Mouse (Mus musculus): Measurements from ENCODE around the gene Gm9844. TPM values are rescaled to one million over a fixed set of nuclear protein-coding genes. Genes with fewer than 3 reads are reported as not detected.
"Not testable (repeated sequence)": the region's sequence is repeated elsewhere in the genome, so short reads cannot be mapped to it uniquely, and the experiment has no call there.

The Gm9844 gene
- polyA plus RNA-seq, 1 experiment, result 79.9 TPM

DNA sequence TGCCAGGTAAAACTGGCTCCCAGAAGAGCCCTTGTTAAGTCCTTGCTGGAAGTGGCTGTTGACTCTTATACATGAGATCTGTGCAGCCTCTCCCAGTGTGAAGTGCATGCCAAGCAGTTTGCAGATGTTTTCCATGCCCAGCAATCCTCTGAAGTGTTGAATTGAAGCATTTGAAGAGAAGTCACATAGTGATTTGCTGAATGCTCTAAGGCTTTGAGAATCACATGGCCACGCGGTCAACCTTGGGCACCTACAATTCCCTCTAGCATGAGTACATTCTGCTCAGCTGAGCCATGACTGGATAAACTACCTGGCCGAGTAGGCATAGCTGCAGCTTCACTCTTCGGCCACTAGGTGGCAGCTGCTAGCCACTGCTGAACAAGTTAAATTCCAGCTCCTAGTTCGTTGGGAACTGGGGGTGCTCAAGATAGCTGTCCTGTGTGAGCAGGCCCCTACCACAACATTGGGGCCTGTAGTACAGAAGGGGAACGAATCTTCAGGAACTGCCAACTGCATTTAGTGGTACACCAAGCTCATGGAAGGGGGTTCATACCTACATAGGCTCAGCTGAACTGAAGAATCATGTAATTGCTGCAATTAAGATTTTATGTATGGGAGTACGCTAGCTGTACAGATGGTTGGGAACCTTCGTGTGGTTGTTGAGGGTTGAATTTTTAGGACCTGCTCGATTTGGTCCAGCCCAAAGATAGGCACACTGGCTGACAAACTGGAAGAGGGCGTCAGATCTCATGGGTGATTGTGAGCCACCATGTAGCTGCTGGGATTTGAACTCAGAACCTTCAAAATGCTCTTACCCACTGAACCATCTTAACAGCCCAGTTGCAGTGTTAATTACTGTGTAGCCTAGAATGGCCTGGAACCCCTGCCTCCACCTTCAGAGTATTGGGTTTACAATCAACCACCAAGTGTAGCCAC lies 28.5 kb downstream of the Gm9844 start:
- Histone ChIP-seq H3ac (ENCODE audit: control insufficient read depth, insufficient read length) (no peak overlapping the region), H3K4me2 (ENCODE audit: low read depth) (no peak overlapping the region), H3K4me3 (no peak overlapping the region), H3K79me2 (ENCODE audit: control insufficient read depth, insufficient read depth) (peaks cover 24% of the 10 kb centered on the region), H3K27me3 (ENCODE audit: control insufficient read depth, insufficient read depth, insufficient read length) (no peaks in the 10 kb centered on the region), H3K36me3 (ENCODE audit: control insufficient read depth, insufficient read depth) (peaks cover 44% of the 10 kb centered on the region)
- TF ChIP-seq POLR2AphosphoS2 (IDR thresholded peaks at IDR 0.05; ENCODE audit: insufficient read length, low read depth), result peak; percentile 90
- TF ChIP-seq TCF3 (IDR thresholded peaks at IDR 0.05; ENCODE audit: insufficient read length, low read depth), result no peak
- TF ChIP-seq POLR2A (IDR thresholded peaks at IDR 0.05; ENCODE audit: insufficient read length, low read depth), result peak; percentile 42

DNA sequence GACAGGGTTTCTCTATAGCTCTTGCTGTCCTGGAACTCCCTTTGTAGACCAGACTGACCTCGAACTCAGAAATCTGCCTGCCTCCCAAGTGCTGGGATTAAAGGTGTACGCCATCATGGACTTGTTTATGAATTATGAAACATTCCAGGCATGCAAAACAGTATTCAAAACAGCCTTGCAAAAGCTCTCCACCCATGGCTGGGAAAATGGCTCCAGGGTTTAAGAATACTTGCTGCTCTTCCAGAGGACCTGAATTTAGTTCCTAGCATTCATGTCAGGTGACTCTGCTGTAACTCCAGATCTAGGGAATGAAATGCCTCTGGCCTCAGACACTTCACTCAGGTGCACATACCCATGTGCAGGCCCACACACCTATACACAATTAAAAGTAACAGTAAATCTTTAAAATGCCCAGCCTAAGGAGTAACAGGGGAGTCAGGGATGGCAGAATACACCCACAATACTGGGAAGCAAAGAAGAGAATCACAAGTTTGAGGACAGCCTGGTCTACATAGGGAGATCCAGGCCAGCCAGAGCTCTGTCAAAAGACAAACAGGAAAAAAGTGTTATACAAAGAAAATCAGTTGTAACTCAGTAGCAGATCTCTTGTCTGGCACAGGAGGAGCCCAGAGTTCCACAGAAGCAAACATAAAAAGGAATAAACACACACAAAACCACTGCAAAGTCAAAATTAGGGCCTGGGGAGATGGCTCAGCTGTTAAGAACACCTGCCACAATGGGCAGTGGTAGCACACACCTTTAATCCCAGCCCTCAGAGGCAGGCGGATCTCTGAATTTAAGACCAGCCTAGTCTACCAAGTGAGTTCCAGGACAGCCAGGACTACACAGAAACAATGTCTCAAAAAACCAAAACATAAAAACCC lies 29.5 kb downstream of the Gm9844 start:
- H3K27me3 ChIP-seq (ENCODE audit: control insufficient read depth, insufficient read depth, insufficient read length), result no peaks in the 10 kb centered on the region
- no peak overlapping the region for H3K4me3 ChIP-seq
- peaks cover 35% of the 10 kb centered on the region for H3K36me3 ChIP-seq (ENCODE audit: control insufficient read depth, insufficient read depth)
- TF ChIP-seq POLR2AphosphoS2 (IDR thresholded peaks at IDR 0.05; ENCODE audit: insufficient read length, low read depth) (peak; percentile 51), TCF3 (IDR thresholded peaks at IDR 0.05; ENCODE audit: insufficient read length, low read depth) (no peak), E2F4 (IDR thresholded peaks at IDR 0.05; ENCODE audit: insufficient read depth) (no peak)
- no peak overlapping the region for H3ac ChIP-seq (ENCODE audit: control insufficient read depth, insufficient read length)
- H3K4me2 ChIP-seq (ENCODE audit: low read depth), result no peak overlapping the region
- peaks cover 15% of the 10 kb centered on the region for H3K79me2 ChIP-seq (ENCODE audit: control insufficient read depth, insufficient read depth)

- H3ac ChIP-seq (ENCODE audit: control insufficient read depth, insufficient read length), result no peak overlapping the region
- no peak overlapping the region for H3K4me3 ChIP-seq
- no peaks in the 10 kb centered on the region for H3K27me3 ChIP-seq (ENCODE audit: control insufficient read depth, insufficient read depth, insufficient read length)
- peaks cover 29% of the 10 kb centered on the region for H3K36me3 ChIP-seq (ENCODE audit: control insufficient read depth, insufficient read depth)
- no peak for TF ChIP-seq MYOD1 (IDR thresholded peaks at IDR 0.05; ENCODE audit: control insufficient read depth in 1 of 3, insufficient read length in 2 of 3, low read depth in 2 of 3)
- TF ChIP-seq SRF (IDR thresholded peaks at IDR 0.05; ENCODE audit: control insufficient read depth, insufficient read length, low read depth), result no peak
- no peak for TF ChIP-seq POLR2A (IDR thresholded peaks at IDR 0.05; ENCODE audit: insufficient read length, low read depth)
- TF ChIP-seq TCF12 (IDR thresholded peaks at IDR 0.05; ENCODE audit: insufficient read depth, poor library complexity, severe bottlenecking), result no peak
- no peak for TF ChIP-seq USF1 (IDR thresholded peaks at IDR 0.05; ENCODE audit: low read depth)
- TF ChIP-seq REST (IDR thresholded peaks at IDR 0.05; ENCODE audit: insufficient read depth, insufficient read length), result no peak
- no peak for TF ChIP-seq TCF3 (IDR thresholded peaks at IDR 0.05; ENCODE audit: insufficient read length, low read depth)
- TF ChIP-seq MAX (IDR thresholded peaks at IDR 0.05; ENCODE audit: low read depth), result no peak
- no peak for TF ChIP-seq MYOG (IDR thresholded peaks at IDR 0.05; ENCODE audit: control insufficient read depth in 1 of 3, insufficient read depth in 1 of 3, insufficient read length in 2 of 3, low read depth in 2 of 3)
- TF ChIP-seq POLR2AphosphoS2 (IDR thresholded peaks at IDR 0.05; ENCODE audit: insufficient read length, low read depth), result no peak
- peaks cover 8% of the 10 kb centered on the region for H3K79me2 ChIP-seq (ENCODE audit: control insufficient read depth, insufficient read depth)
- no peak overlapping the region for H3K4me2 ChIP-seq (ENCODE audit: low read depth)
Measured at GRCm38 (mm10) chr7:24892125-24892583, 30.1 kb downstream of the Gm9844 start.

DNA sequence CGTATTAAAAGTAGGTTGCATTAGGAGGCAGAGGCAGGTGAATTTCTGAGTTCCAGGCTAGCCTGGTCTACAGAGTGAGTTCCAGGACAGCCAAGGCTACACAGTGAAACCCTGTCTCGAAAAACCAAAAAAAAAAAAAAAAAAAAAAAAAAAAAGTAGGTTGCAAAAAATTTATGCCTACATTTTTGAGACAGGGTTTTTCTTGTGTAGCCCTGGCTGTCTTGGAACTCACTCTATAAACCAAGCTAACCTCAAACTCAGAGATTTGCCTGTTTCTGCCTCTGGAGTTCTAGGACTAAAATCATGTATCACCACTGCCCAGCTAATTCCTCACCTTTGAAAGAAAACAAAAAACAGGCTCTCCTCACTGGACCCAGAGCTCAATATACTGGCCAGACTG lies 33.7 kb downstream of the Gm9844 start:
- not testable (repeated sequence) for H3K79me2 ChIP-seq (ENCODE audit: control insufficient read depth, insufficient read depth); H3K27me3 ChIP-seq (ENCODE audit: control insufficient read depth, insufficient read depth, insufficient read length); H3ac ChIP-seq (ENCODE audit: control insufficient read depth, insufficient read length); H3K4me2 ChIP-seq (ENCODE audit: low read depth); H3K4me3 ChIP-seq; H3K36me3 ChIP-seq (ENCODE audit: control insufficient read depth, insufficient read depth)

GRCm38 (mm10) chr7:24896269-24896668 lies 34.3 kb downstream of the Gm9844 start:
- Histone ChIP-seq H3K79me2 (ENCODE audit: control insufficient read depth, insufficient read depth) (no peaks in the 10 kb centered on the region), H3K27me3 (ENCODE audit: control insufficient read depth, insufficient read depth, insufficient read length) (no peaks in the 10 kb centered on the region), H3K4me2 (ENCODE audit: low read depth) (no peak overlapping the region), H3K36me3 (ENCODE audit: control insufficient read depth, insufficient read depth) (no peaks in the 10 kb centered on the region), H3K4me3 (no peak overlapping the region), H3ac (ENCODE audit: control insufficient read depth, insufficient read length) (no peak overlapping the region)
- TF ChIP-seq MAX (IDR thresholded peaks at IDR 0.05; ENCODE audit: low read depth), result no peak
- TF ChIP-seq TCF12 (IDR thresholded peaks at IDR 0.05; ENCODE audit: insufficient read depth, poor library complexity, severe bottlenecking), result no peak
- TF ChIP-seq MYOD1 (IDR thresholded peaks at IDR 0.05; ENCODE audit: control insufficient read depth in 1 of 3, insufficient read length in 2 of 3, low read depth in 2 of 3), result no peak
- no peak for TF ChIP-seq TCF3 (IDR thresholded peaks at IDR 0.05; ENCODE audit: insufficient read length, low read depth)
- no peak for TF ChIP-seq E2F4 (IDR thresholded peaks at IDR 0.05; ENCODE audit: insufficient read depth)
